Mouse (Mus musculus) lung, postnatal 0 days (tissue): ENCODE measurements at regions not wholly inside any gene's neighbourhood (a gene's known extent, or its start where the extent isn't known, plus 50 kb on each side); places are given as distances from the start of the nearest gene placed in this dataset.

Experiments used
- CTCF ChIP-seq: IDR thresholded peaks from 2 replicates; pipeline ENCODE4 v1.5.1; 2016; ENCODE audit warnings: antibody characterized with exemption, mild to moderate bottlenecking
- EP300 ChIP-seq: IDR thresholded peaks from 2 replicates; pipeline ENCODE4 v1.6.1; 2016; ENCODE audit warnings: antibody characterized with exemption, mild to moderate bottlenecking, control low read depth

GRCm38 (mm10) chr5:5955783-5956182, 206.7 kb upstream of the Steap1 start:
- TF ChIP-seq CTCF: no peak
- no peak for TF ChIP-seq EP300
